Mouse (Mus musculus): Measurements from ENCODE around the gene Nnmt. TPM values are rescaled to one million over a fixed set of nuclear protein-coding genes. Genes with fewer than 3 reads are reported as not detected.

Gene Nnmt
- polyA plus RNA-seq, 1 experiment from 2014 or later, result 2.5 TPM

GRCm38 (mm10) chr9:48590606-48591005 lies 14.3 kb downstream of the Nnmt start:
- 79% methylated on average over 4 of the region's 4 CpGs for WGBS
- no peaks in the 10 kb centered on the region for H3K36me3 ChIP-seq

GRCm38 (mm10) chr9:48586332-48586731 lies 18.6 kb downstream of the Nnmt start:
- Histone ChIP-seq H3K36me3 (no peaks in the 10 kb centered on the region), H3K4me3 (no peak overlapping the region), H3K27me3 (ENCODE audit: insufficient read depth, poor library complexity, severe bottlenecking) (peaks cover 2% of the 10 kb centered on the region; the same call in 1 of the 2 replicates), H3K9me3 (no peaks in the 10 kb centered on the region), H3K27ac (no peak overlapping the region), H3K4me1 (no peaks in the 10 kb centered on the region)
- WGBS, result 7% methylated on average over 4 of the region's 4 CpGs
- DNase-seq (ENCODE audit: low spot score), result no peak

More at GRCm38 (mm10) chr9:48590606-48591005, 14.3 kb downstream of the Nnmt start:
- no peak overlapping the region for H3K27ac ChIP-seq
- no peak overlapping the region for H3K4me3 ChIP-seq
- H3K27me3 ChIP-seq (ENCODE audit: insufficient read depth, poor library complexity, severe bottlenecking), result peaks cover 12% of the 10 kb centered on the region; the same call in 1 of the 2 replicates
- H3K9me3 ChIP-seq, result no peaks in the 10 kb centered on the region
- peak; percentile 43 for DNase-seq (ENCODE audit: low spot score)
- H3K4me1 ChIP-seq, result no peaks in the 10 kb centered on the region

GRCm38 (mm10) chr9:48580808-48581207 lies 24.1 kb downstream of the Nnmt start:
- Histone ChIP-seq H3K36me3 (no peaks in the 10 kb centered on the region), H3K27ac (no peak overlapping the region), H3K4me3 (no peak overlapping the region), H3K4me1 (no peaks in the 10 kb centered on the region), H3K9me3 (no peaks in the 10 kb centered on the region), H3K27me3 (ENCODE audit: insufficient read depth, poor library complexity, severe bottlenecking) (no peaks in the 10 kb centered on the region)
- WGBS, result 92% methylated on average over 1 of the region's 1 CpGs
- DNase-seq (ENCODE audit: low spot score), result peak; percentile 11

- no peaks in the 10 kb centered on the region for H3K4me1 ChIP-seq
- DNase-seq (ENCODE audit: low spot score), result no peak
- H3K36me3 ChIP-seq, result no peaks in the 10 kb centered on the region
- H3K4me3 ChIP-seq, result no peak overlapping the region
- H3K27me3 ChIP-seq (ENCODE audit: insufficient read depth, poor library complexity, severe bottlenecking), result no peaks in the 10 kb centered on the region; the same call in 1 of the 2 replicates
- WGBS, result 88% methylated on average over 5 of the region's 5 CpGs
- no peaks in the 10 kb centered on the region for H3K9me3 ChIP-seq
- H3K27ac ChIP-seq, result no peak overlapping the region
These were observed 42.6 kb downstream of the Nnmt start for GRCm38 (mm10) chr9:48562388-48562787.

GRCm38 (mm10) chr9:48559482-48560139 lies 45.3 kb downstream of the Nnmt start:
- Histone ChIP-seq H3K27ac (no peak overlapping the region), H3K4me1 (no peaks in the 10 kb centered on the region), H3K36me3 (no peaks in the 10 kb centered on the region), H3K27me3 (ENCODE audit: insufficient read depth, poor library complexity, severe bottlenecking) (no peaks in the 10 kb centered on the region; the same call in 1 of the 2 replicates), H3K4me3 (no peak overlapping the region), H3K9me3 (no peaks in the 10 kb centered on the region)
- WGBS, result 25% methylated on average over 4 of the region's 4 CpGs
- DNase-seq (ENCODE audit: low spot score), result no peak

GRCm38 (mm10) chr9:48558637-48559036 lies 46.3 kb downstream of the Nnmt start:
- DNase-seq (ENCODE audit: low spot score), result no peak
- Histone ChIP-seq H3K36me3 (no peaks in the 10 kb centered on the region), H3K9me3 (no peaks in the 10 kb centered on the region), H3K4me3 (no peak overlapping the region), H3K27me3 (ENCODE audit: insufficient read depth, poor library complexity, severe bottlenecking) (no peaks in the 10 kb centered on the region; the same call in 1 of the 2 replicates), H3K27ac (no peak overlapping the region), H3K4me1 (no peaks in the 10 kb centered on the region)
- 65% methylated on average over 4 of the region's 4 CpGs for WGBS

- Histone ChIP-seq H3K27me3 (ENCODE audit: insufficient read depth, poor library complexity, severe bottlenecking) (no peaks in the 10 kb centered on the region), H3K4me3 (no peak overlapping the region), H3K9me3 (no peaks in the 10 kb centered on the region), H3K27ac (no peak overlapping the region), H3K4me1 (no peaks in the 10 kb centered on the region), H3K36me3 (no peaks in the 10 kb centered on the region)
- WGBS, result 71% methylated on average over 2 of the region's 2 CpGs
- DNase-seq (ENCODE audit: low spot score), result no peak
These were observed 55.9 kb downstream of the Nnmt start for GRCm38 (mm10) chr9:48549056-48549455.

GRCm38 (mm10) chr9:48547233-48547632 lies 57.7 kb downstream of the Nnmt start:
- no peak overlapping the region for H3K27ac ChIP-seq
- no peaks in the 10 kb centered on the region for H3K27me3 ChIP-seq (ENCODE audit: insufficient read depth, poor library complexity, severe bottlenecking)
- H3K36me3 ChIP-seq, result no peaks in the 10 kb centered on the region
- H3K4me3 ChIP-seq, result no peak overlapping the region
- H3K9me3 ChIP-seq, result no peaks in the 10 kb centered on the region
- no peaks in the 10 kb centered on the region for H3K4me1 ChIP-seq
- DNase-seq (ENCODE audit: low spot score), result no peak

Other genes with a start within 250 kb of the Nnmt start
- gene Rexo2, start 124.5 kb downstream of the Nnmt start, polyA plus RNA-seq (2016; fragmentation: Nextera tagmentation; extraction: Ambion mirVana), result 127 and 138 TPM in 2 replicates
- gene Rbm7, start 109.9 kb downstream of the Nnmt start, polyA plus RNA-seq (2016; fragmentation: Nextera tagmentation; extraction: Ambion mirVana), result 89.0 and 106 TPM in 2 replicates
- 21.1 and 25.1 TPM in 2 replicates for gene Gm5617, start 109.7 kb downstream of the Nnmt start, polyA plus RNA-seq (2016; fragmentation: Nextera tagmentation; extraction: Ambion mirVana)
- 2.6 and 3.1 TPM in 2 replicates for gene Zbtb16, start 231.1 kb upstream of the Nnmt start, polyA plus RNA-seq (2016; fragmentation: Nextera tagmentation; extraction: Ambion mirVana)